Mouse (Mus musculus): ENCODE measurements at regions not wholly inside any gene's neighbourhood (a gene's known extent, or its start where the extent isn't known, plus 50 kb on each side); places are given as distances from the start of the nearest gene placed in this dataset.

DNA sequence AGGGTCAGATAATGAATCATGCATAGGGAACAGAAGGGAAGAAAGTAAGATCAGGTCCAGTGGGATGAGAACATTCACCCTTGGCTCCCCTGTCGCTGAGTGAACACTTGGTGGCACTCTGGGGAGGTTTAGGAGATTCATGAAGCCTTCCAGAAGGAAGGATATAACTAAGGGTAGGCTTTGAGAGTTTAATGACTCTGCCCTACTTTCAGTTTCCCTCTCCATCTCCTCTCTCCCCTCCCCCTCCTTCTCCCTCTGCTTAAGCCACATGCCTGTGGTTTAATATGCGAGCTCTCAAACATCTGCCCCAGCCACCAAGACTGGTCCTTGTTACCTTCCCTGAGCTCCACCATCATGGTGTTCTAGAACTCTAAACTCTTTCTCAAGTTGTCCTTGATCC is 348.3 kb upstream of the Igfbp3 start:
- H3K36me3 ChIP-seq (replicated peaks) = no peaks in the 10 kb centered on the region
- 21% methylated on average over 2 of the region's 2 CpGs for WGBS (ENCODE audit: insufficient replicate concordance)
- no peak overlapping the region for H3K27ac ChIP-seq (replicated peaks)
- H3K4me3 ChIP-seq (replicated peaks) = no peak overlapping the region
- H3K4me1 ChIP-seq (replicated peaks) = no peaks in the 10 kb centered on the region
- no peaks in the 10 kb centered on the region for H3K27me3 ChIP-seq
- H3K9me3 ChIP-seq (replicated peaks) = no peaks in the 10 kb centered on the region
- no peak overlapping the region for H3K4me2 ChIP-seq
- H3K9ac ChIP-seq = no peak overlapping the region
- ATAC-seq (ENCODE audit: insufficient read depth) = no peak

DNA sequence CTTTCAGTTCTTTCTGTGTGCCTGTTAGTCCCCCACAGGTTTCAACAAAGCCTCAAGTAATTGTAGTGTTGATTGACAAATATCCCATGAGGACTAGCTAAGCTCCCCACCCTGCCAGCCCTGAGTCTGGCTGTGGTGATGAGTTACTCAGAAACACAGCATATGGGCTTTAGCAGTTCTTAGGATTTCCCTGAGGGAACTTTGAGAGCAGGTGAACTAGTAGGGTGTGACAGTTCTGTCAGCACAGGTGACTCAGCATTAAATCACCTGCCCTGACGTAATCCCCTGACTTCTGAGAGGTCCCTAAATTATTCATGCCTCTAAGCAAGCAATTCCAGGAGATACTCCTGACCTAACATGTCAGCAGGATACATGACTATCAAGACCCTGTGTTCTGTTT is 347.7 kb upstream of the Igfbp3 start:
- no peak overlapping the region for H3K4me3 ChIP-seq (replicated peaks)
- H3K27me3 ChIP-seq = no peaks in the 10 kb centered on the region
- H3K9ac ChIP-seq = no peak overlapping the region
- WGBS (ENCODE audit: insufficient replicate concordance) = 46% methylated on average over 1 of the region's 1 CpGs
- no peak overlapping the region for H3K4me2 ChIP-seq
- no peak for ATAC-seq (ENCODE audit: insufficient read depth)
- no peaks in the 10 kb centered on the region for H3K4me1 ChIP-seq (replicated peaks)
- no peaks in the 10 kb centered on the region for H3K9me3 ChIP-seq (replicated peaks)
- no peak overlapping the region for H3K27ac ChIP-seq (replicated peaks)
- H3K36me3 ChIP-seq (replicated peaks) = no peaks in the 10 kb centered on the region

DNA sequence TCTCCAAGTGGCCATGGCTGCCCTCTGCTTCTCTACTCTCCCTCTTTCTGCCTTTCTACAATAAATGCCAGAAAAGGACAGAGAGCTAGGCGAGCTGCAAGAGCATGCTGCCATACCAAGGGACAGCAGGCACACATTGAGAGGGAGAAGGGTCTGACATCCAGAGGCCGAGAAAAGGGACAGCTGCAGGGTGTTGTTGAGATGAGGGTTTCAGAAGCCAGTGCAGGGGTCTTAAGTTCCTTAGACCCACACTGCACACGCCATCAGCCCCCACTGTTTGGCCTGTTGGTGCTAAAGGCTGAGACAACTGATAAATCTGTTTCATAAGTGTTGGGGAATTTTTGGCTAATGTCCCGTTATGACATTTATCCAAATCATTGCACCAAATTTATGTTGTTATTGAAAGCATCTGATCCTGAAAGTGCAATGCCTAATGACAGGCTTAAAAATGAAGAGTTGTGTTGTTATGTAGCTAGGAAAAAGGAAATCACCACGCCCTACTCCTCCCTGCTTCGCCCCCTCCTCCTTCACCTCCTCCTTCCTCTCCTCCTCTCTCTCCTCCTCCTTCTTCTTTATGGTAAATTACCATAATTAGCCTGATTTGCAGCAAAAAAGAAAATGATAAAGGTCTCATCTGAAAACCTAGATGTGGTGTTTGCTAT is 342.0 kb upstream of the Igfbp3 start:
- 51% methylated on average over 6 of the region's 6 CpGs for WGBS (ENCODE audit: insufficient replicate concordance)
- no peak overlapping the region for H3K9ac ChIP-seq
- H3K36me3 ChIP-seq (replicated peaks) = no peaks in the 10 kb centered on the region
- H3K4me2 ChIP-seq = no peak overlapping the region
- no peak overlapping the region for H3K4me3 ChIP-seq (replicated peaks)
- H3K27ac ChIP-seq (replicated peaks) = no peak overlapping the region
- H3K4me1 ChIP-seq (replicated peaks) = no peaks in the 10 kb centered on the region
- H3K27me3 ChIP-seq = no peaks in the 10 kb centered on the region
- no peaks in the 10 kb centered on the region for H3K9me3 ChIP-seq (replicated peaks)
- no peak for ATAC-seq (ENCODE audit: insufficient read depth)

DNA sequence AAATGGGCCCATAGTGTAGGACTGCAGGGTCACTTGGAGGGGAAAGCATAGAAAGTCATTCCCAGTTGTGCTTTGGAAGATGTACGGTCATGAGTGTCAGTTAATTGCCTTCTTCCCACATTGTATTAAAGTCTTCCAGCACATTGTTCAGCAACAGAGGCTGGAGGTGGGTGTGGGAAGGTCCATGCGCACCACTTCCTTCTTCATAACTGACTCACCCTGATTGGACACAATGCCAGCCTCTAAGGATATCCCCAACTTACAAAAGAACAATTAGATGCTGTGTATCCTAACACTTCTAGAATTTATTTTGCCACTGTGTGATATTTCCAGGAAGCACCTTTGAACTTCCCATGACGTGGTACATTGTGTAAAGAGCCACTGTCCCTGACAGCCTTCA is 338.4 kb upstream of the Igfbp3 start:
- no peak overlapping the region for H3K4me3 ChIP-seq (replicated peaks)
- no peaks in the 10 kb centered on the region for H3K36me3 ChIP-seq (replicated peaks)
- no peak overlapping the region for H3K4me2 ChIP-seq
- WGBS (ENCODE audit: insufficient replicate concordance) = 52% methylated on average over 3 of the region's 3 CpGs
- H3K9me3 ChIP-seq (replicated peaks) = no peaks in the 10 kb centered on the region
- no peaks in the 10 kb centered on the region for H3K27me3 ChIP-seq
- H3K9ac ChIP-seq = no peak overlapping the region
- no peaks in the 10 kb centered on the region for H3K4me1 ChIP-seq (replicated peaks)
- ATAC-seq (ENCODE audit: insufficient read depth) = no peak
- no peak overlapping the region for H3K27ac ChIP-seq (replicated peaks)

DNA sequence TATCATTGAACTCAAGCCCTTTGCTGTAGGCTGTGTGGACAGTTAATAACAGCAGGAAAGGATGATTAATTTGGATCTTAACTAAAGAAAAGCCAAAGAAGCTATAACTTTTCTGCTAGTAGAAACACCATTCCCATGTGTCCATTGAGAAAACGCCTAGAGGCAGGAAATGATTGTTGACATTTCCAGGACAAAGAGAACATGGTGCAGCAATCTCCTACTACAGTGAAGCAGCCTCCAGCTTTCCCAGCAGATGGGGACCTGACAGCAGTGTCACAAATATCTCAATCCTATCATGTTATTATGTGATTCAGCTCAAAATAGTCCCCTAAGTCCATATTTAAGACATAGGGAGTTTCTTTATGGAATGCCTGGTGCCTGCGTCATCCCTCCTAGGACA is 334.1 kb upstream of the Igfbp3 start:
- Histone ChIP-seq H3K9me3 (replicated peaks) (no peaks in the 10 kb centered on the region), H3K27ac (replicated peaks) (no peak overlapping the region), H3K4me3 (replicated peaks) (no peak overlapping the region), H3K36me3 (replicated peaks) (no peaks in the 10 kb centered on the region), H3K9ac (no peak overlapping the region), H3K4me1 (replicated peaks) (no peaks in the 10 kb centered on the region), H3K27me3 (no peaks in the 10 kb centered on the region), H3K4me2 (no peak overlapping the region)
- WGBS (ENCODE audit: insufficient replicate concordance) = 41% methylated on average over 2 of the region's 2 CpGs
- ATAC-seq (ENCODE audit: insufficient read depth) = no peak

DNA sequence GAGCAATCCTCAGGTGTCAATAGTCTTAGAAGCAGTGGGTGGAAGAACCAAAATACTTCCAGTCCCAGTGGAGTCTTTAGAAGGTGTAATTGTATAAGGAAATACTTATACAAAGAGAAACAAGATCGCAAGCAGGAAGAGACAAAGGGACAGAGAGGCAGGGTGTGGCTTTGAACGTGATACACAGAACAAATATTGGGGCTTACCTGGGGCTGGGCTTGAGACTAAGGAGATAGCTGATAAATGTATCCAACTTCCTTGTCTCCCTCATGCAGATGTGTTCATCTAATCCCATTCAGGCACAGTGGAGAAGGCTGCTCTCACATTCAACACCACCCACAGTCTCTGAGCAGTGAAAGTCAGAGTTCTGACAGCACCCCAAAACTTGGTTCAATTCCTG is 331.9 kb upstream of the Igfbp3 start:
- no peaks in the 10 kb centered on the region for H3K4me1 ChIP-seq (replicated peaks)
- ATAC-seq (ENCODE audit: insufficient read depth) = no peak
- H3K36me3 ChIP-seq (replicated peaks) = no peaks in the 10 kb centered on the region
- no peak overlapping the region for H3K9ac ChIP-seq
- no peaks in the 10 kb centered on the region for H3K27me3 ChIP-seq
- H3K9me3 ChIP-seq (replicated peaks) = no peaks in the 10 kb centered on the region
- 53% methylated on average over 2 of the region's 2 CpGs for WGBS (ENCODE audit: insufficient replicate concordance)
- no peak overlapping the region for H3K4me3 ChIP-seq (replicated peaks)
- no peak overlapping the region for H3K27ac ChIP-seq (replicated peaks)
- no peak overlapping the region for H3K4me2 ChIP-seq

DNA sequence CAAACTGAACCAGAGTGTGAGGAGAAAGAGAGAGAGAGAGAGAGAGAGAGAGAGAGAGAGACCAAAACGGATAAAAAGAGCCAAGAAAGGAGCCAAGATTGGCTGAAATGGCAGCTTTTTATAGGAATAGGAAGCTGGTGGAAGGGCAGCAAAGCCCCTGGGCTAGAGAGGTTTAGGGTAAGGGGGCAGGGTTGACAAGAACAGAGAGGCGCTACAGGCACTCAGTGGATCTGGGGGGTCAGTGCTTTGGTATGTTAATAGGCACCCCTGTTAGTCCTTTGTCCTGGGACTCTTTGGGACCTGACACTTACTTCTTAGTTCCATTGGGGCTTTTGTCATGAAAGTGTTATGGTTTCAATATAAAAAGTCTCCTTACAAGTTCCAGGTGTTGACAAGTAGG is 320.9 kb upstream of the Igfbp3 start:
- H3K27me3 ChIP-seq = no peaks in the 10 kb centered on the region
- ATAC-seq (ENCODE audit: insufficient read depth) = no peak
- WGBS (ENCODE audit: insufficient replicate concordance) = 41% methylated on average over 2 of the region's 2 CpGs
- H3K4me3 ChIP-seq (replicated peaks) = no peak overlapping the region
- no peaks in the 10 kb centered on the region for H3K4me1 ChIP-seq (replicated peaks)
- no peaks in the 10 kb centered on the region for H3K36me3 ChIP-seq (replicated peaks)
- H3K4me2 ChIP-seq = no peak overlapping the region
- no peak overlapping the region for H3K27ac ChIP-seq (replicated peaks)
- H3K9me3 ChIP-seq (replicated peaks) = no peaks in the 10 kb centered on the region
- H3K9ac ChIP-seq = no peak overlapping the region

DNA sequence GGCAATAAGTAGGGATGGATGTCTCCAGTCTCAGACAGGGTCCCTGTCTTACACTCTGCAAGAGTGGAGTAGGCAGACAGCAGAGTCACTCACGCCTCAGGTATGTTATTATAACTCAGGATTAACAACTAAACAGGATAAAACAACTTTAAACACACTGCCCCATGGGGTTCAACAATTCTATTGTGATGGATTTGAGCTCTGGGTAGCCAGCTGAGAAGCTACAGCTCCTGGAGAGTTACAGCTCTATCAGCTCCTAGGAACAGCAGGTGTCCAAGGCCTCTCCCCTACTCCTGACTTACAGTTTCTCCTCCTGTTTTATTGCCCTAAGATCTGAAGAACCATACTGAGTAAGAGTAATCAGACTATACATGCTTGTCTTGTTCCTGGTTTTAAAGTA is 319.6 kb upstream of the Igfbp3 start:
- H3K9ac ChIP-seq = no peak overlapping the region
- no peaks in the 10 kb centered on the region for H3K36me3 ChIP-seq (replicated peaks)
- ATAC-seq (ENCODE audit: insufficient read depth) = no peak
- WGBS (ENCODE audit: insufficient replicate concordance) = 39% methylated on average over 1 of the region's 1 CpGs
- no peaks in the 10 kb centered on the region for H3K4me1 ChIP-seq (replicated peaks)
- H3K4me3 ChIP-seq (replicated peaks) = no peak overlapping the region
- no peak overlapping the region for H3K27ac ChIP-seq (replicated peaks)
- H3K9me3 ChIP-seq (replicated peaks) = no peaks in the 10 kb centered on the region
- no peaks in the 10 kb centered on the region for H3K27me3 ChIP-seq
- H3K4me2 ChIP-seq = no peak overlapping the region

DNA sequence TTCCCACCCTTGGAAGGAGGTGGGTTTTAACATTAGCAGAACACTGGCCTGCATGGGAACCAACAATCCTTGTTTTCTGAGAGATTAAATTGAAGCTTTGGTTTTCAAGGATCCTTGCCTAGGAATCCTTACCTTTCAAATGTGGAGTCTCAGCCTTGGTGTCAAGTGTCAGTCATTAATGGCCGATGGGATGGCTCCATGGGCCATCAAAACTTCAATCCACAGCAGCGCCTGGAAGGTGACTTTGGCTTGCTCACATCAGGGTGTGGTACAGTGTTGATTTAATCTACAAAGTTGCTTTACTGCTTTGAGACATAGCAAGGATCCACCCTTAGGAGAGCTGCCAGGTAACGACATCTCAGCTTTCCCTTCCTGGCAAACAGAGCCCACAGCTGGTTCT is 318.1 kb upstream of the Igfbp3 start:
- no peaks in the 10 kb centered on the region for H3K27me3 ChIP-seq
- no peak for ATAC-seq (ENCODE audit: insufficient read depth)
- H3K4me2 ChIP-seq = no peak overlapping the region
- no peak overlapping the region for H3K27ac ChIP-seq (replicated peaks)
- H3K9me3 ChIP-seq (replicated peaks) = no peaks in the 10 kb centered on the region
- 63% methylated on average over 3 of the region's 3 CpGs for WGBS (ENCODE audit: insufficient replicate concordance)
- H3K4me3 ChIP-seq (replicated peaks) = no peak overlapping the region
- H3K36me3 ChIP-seq (replicated peaks) = no peaks in the 10 kb centered on the region
- no peaks in the 10 kb centered on the region for H3K4me1 ChIP-seq (replicated peaks)
- no peak overlapping the region for H3K9ac ChIP-seq

DNA sequence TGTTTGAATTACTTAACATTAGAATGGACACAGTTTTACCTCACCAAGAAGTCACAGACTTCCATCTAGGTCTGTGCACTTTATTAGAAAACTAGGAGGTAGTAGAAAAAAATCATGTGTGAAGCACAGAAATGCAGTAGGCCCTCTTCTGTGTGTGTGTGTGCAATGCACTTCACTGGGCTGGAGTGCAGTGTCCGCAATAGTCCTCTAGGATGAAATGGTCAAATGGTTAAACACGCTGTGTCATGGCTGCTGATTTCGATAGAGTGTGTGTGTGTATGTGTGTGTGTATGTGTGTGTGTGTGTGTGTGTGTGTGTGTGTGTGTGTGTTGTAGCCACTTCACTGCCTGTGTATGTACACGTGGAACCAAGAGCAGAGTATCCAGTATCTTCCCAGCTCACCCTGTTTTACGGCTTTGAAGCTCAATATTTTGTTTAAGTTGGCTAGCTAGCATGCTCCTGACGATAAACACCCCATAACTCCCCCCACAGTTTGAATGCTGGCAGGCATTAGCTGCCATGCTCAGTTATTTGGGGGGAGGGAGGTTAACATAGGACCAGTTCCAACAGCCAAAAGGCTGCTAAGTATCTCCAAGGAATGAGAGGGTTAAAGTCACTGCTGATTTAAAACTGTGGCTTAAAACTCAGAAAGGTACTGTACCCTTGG is 316.9 kb upstream of the Igfbp3 start:
- Histone ChIP-seq H3K4me2 (no peak overlapping the region), H3K4me1 (replicated peaks) (no peaks in the 10 kb centered on the region), H3K9ac (no peak overlapping the region), H3K27ac (replicated peaks) (no peak overlapping the region), H3K4me3 (replicated peaks) (no peak overlapping the region), H3K9me3 (replicated peaks) (no peaks in the 10 kb centered on the region), H3K27me3 (no peaks in the 10 kb centered on the region), H3K36me3 (replicated peaks) (no peaks in the 10 kb centered on the region)
- ATAC-seq (ENCODE audit: insufficient read depth) = no peak
- WGBS (ENCODE audit: insufficient replicate concordance) = 70% methylated on average over 6 of the region's 6 CpGs

DNA sequence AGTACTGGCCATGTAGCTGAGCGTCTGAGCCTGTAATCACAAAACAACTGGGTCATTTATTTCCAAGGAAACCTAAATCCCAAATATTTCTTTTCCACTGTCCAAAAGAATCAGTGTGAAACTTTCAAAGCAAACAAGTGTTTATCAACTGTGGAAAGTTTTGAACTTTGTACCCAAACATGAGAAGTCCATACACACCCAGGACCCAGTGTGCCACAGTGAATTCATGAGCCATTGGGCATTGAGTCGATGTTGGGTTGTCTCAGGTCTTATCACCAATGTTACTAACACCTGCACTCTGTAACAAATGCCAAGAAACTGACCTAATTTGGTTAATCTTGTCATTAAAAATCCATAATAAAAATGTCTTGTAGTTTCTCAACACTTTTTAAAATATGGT is 305.8 kb upstream of the Igfbp3 start:
- no peaks in the 10 kb centered on the region for H3K27me3 ChIP-seq
- H3K4me2 ChIP-seq = no peak overlapping the region
- H3K4me3 ChIP-seq (replicated peaks) = no peak overlapping the region
- WGBS (ENCODE audit: insufficient replicate concordance) = 59% methylated on average over 2 of the region's 2 CpGs
- no peak overlapping the region for H3K9ac ChIP-seq
- no peaks in the 10 kb centered on the region for H3K4me1 ChIP-seq (replicated peaks)
- H3K9me3 ChIP-seq (replicated peaks) = no peaks in the 10 kb centered on the region
- H3K36me3 ChIP-seq (replicated peaks) = no peaks in the 10 kb centered on the region
- ATAC-seq (ENCODE audit: insufficient read depth) = no peak
- H3K27ac ChIP-seq (replicated peaks) = no peak overlapping the region

DNA sequence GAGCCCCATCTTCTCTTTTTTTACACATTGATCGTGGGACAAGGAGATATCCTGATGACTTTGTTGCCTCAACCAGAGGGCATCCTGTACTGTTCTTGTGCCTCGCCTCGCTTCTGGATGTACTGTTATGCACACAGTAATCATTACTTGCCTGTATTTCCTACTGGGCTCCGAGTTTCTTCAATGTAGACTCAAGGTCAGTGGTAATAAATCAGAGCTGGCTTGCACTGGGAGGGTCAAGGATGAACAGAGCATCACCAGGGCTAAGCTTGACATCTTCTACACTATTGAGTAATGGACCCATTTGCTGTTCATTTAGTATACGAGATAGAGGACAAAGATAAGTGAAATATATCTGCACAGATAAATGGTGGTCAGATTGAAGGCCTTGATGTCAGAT is 295.1 kb upstream of the Igfbp3 start:
- Histone ChIP-seq H3K27me3 (no peaks in the 10 kb centered on the region), H3K36me3 (replicated peaks) (no peaks in the 10 kb centered on the region), H3K4me1 (replicated peaks) (no peaks in the 10 kb centered on the region), H3K4me2 (no peak overlapping the region), H3K9ac (no peak overlapping the region), H3K4me3 (replicated peaks) (no peak overlapping the region), H3K27ac (replicated peaks) (no peak overlapping the region), H3K9me3 (replicated peaks) (no peaks in the 10 kb centered on the region)
- ATAC-seq (ENCODE audit: insufficient read depth) = no peak
- 61% methylated on average over 5 of the region's 5 CpGs for WGBS (ENCODE audit: insufficient replicate concordance)

Data from liver, embryonic 15.5 days (tissue).